Mouse (Mus musculus): ENCODE measurements around the gene Hrh1. TPM values are rescaled to one million over a fixed set of nuclear protein-coding genes. Genes with fewer than 3 reads are reported as not detected.

The Hrh1 gene
- total and polyA plus RNA-seq, 3 experiments, result not detected

GRCm38 (mm10) chr6:114367681-114368080 lies 30.1 kb upstream of the Hrh1 start:
- no peaks in the 10 kb centered on the region for H3K9me3 ChIP-seq (replicated peaks; ENCODE audit: low read length)
- in situ Hi-C loops (cut with MboI; ENCODE audit: low pct_ligation_motif_present, low pct_unique_long_range_greater_than_20kb, low sequenced_read_pairs) (no loop called here), dilution Hi-C loops (cut with MboI; ENCODE audit: extremely low pct_ligation_motif_present, extremely low pct_unique_long_range_greater_than_20kb, low sequenced_read_pairs) (no loop called here)
- H3K4me3 ChIP-seq (replicated peaks in 1 of 3; ENCODE audit: low read depth in 2 of 3, low read length in 2 of 3, poor library complexity in 1 of 3), result no peak overlapping the region
- no peak overlapping the region for H3K9ac ChIP-seq (ENCODE audit: insufficient read depth, low read depth)
- H3K36me3 ChIP-seq (replicated peaks in 1 of 2; ENCODE audit: control insufficient read depth in 1 of 2, insufficient read depth in 1 of 2, low read length in 1 of 2), result no peaks in the 10 kb centered on the region
- no peak for DNase-seq (ENCODE audit: extremely low read depth)
- no peaks in the 10 kb centered on the region for H3K79me2 ChIP-seq (replicated peaks; ENCODE audit: control insufficient read depth, extremely low read depth, insufficient read depth, poor library complexity, severe bottlenecking)
- TF ChIP-seq PAX5 (IDR thresholded peaks at IDR 0.05; ENCODE audit: low read length) (no peak), MXI1 (IDR thresholded peaks at IDR 0.05; ENCODE audit: low read depth, low read length) (no peak), ZMIZ1 (IDR thresholded peaks at IDR 0.05; ENCODE audit: low read depth, low read length) (no peak), CHD1 (IDR thresholded peaks at IDR 0.05; ENCODE audit: low read depth, low read length) (no peak), USF2 (conservative IDR thresholded peaks at IDR 0.05; ENCODE audit: low read depth, low read length) (no peak), TBP (conservative IDR thresholded peaks at IDR 0.05; ENCODE audit: low read depth, low read length) (no peak)
- peaks cover 0 to 3% of the 10 kb centered on the region in 2 experiments; a peak in 1 of 4 replicates for H3K4me1 ChIP-seq (ENCODE audit: control insufficient read depth in 1 of 2, insufficient read depth in 2 of 2)
- peaks cover 74% of the 10 kb centered on the region for H3K27me3 ChIP-seq (replicated peaks)
- no peak overlapping the region for H3K27ac ChIP-seq (ENCODE audit: insufficient read depth, low read depth)
- no peak overlapping the region for H3K4me2 ChIP-seq (ENCODE audit: insufficient read depth, low read depth, poor library complexity, severe bottlenecking)

- dilution Hi-C loops (cut with MboI; ENCODE audit: extremely low pct_ligation_motif_present, extremely low pct_unique_long_range_greater_than_20kb, low sequenced_read_pairs) (no loop called here), in situ Hi-C loops (cut with MboI; ENCODE audit: low pct_ligation_motif_present, low pct_unique_long_range_greater_than_20kb, low sequenced_read_pairs) (no loop called here)
- TF ChIP-seq SIN3A (IDR thresholded peaks at IDR 0.05; ENCODE audit: low read length) (no peak), MAFK (IDR thresholded peaks at IDR 0.05; ENCODE audit: insufficient replicate concordance, low read length) (no peak), MAX (IDR thresholded peaks at IDR 0.05; ENCODE audit: low read length) (no peak), POLR2A (IDR thresholded peaks at IDR 0.05; ENCODE audit: low read depth, low read length) (no peak)
- no peak for DNase-seq (ENCODE audit: extremely low read depth)
- H3K9me3 ChIP-seq (replicated peaks; ENCODE audit: low read length), result no peaks in the 10 kb centered on the region
- H3K4me2 ChIP-seq (ENCODE audit: insufficient read depth, low read depth, poor library complexity, severe bottlenecking), result no peak overlapping the region
- H3K9ac ChIP-seq (ENCODE audit: insufficient read depth, low read depth), result no peak overlapping the region
- H3K27ac ChIP-seq (ENCODE audit: insufficient read depth, low read depth), result no peak overlapping the region
- H3K4me3 ChIP-seq (replicated peaks in 1 of 3; ENCODE audit: low read depth in 2 of 3, low read length in 2 of 3, poor library complexity in 1 of 3), result no peak overlapping the region
- peaks cover 0 to 3% of the 10 kb centered on the region in 2 experiments; a peak in 1 of 4 replicates for H3K4me1 ChIP-seq (ENCODE audit: control insufficient read depth in 1 of 2, insufficient read depth in 2 of 2)
- no peaks in the 10 kb centered on the region for H3K36me3 ChIP-seq (replicated peaks in 1 of 2; ENCODE audit: control insufficient read depth in 1 of 2, insufficient read depth in 1 of 2, low read length in 1 of 2)
- peaks cover 75% of the 10 kb centered on the region for H3K27me3 ChIP-seq (replicated peaks)
- H3K79me2 ChIP-seq (replicated peaks; ENCODE audit: control insufficient read depth, extremely low read depth, insufficient read depth, poor library complexity, severe bottlenecking), result no peaks in the 10 kb centered on the region
Measured at GRCm38 (mm10) chr6:114368196-114368595, 29.5 kb upstream of the Hrh1 start.

- no peak overlapping the region for H3K4me3 ChIP-seq (replicated peaks in 1 of 3; ENCODE audit: low read depth in 2 of 3, low read length in 2 of 3, poor library complexity in 1 of 3)
- H3K36me3 ChIP-seq (replicated peaks in 1 of 2; ENCODE audit: control insufficient read depth in 1 of 2, insufficient read depth in 1 of 2, low read length in 1 of 2), result no peaks in the 10 kb centered on the region
- H3K4me1 ChIP-seq (ENCODE audit: control insufficient read depth in 1 of 2, insufficient read depth in 2 of 2), result peaks cover 0 to 3% of the 10 kb centered on the region in 2 experiments; a peak in 1 of 4 replicates
- H3K27ac ChIP-seq (ENCODE audit: insufficient read depth, low read depth), result no peak overlapping the region
- H3K27me3 ChIP-seq (replicated peaks), result peaks cover 75% of the 10 kb centered on the region
- H3K4me2 ChIP-seq (ENCODE audit: insufficient read depth, low read depth, poor library complexity, severe bottlenecking), result no peak overlapping the region
- in situ Hi-C loops (cut with MboI; ENCODE audit: low pct_ligation_motif_present, low pct_unique_long_range_greater_than_20kb, low sequenced_read_pairs) (no loop called here), dilution Hi-C loops (cut with MboI; ENCODE audit: extremely low pct_ligation_motif_present, extremely low pct_unique_long_range_greater_than_20kb, low sequenced_read_pairs) (no loop called here)
- no peak overlapping the region for H3K9ac ChIP-seq (ENCODE audit: insufficient read depth, low read depth)
- no peak for DNase-seq (ENCODE audit: extremely low read depth)
- H3K9me3 ChIP-seq (replicated peaks; ENCODE audit: low read length), result peaks cover 2% of the 10 kb centered on the region
- H3K79me2 ChIP-seq (replicated peaks; ENCODE audit: control insufficient read depth, extremely low read depth, insufficient read depth, poor library complexity, severe bottlenecking), result no peaks in the 10 kb centered on the region
- no peak for TF ChIP-seq POLR2AphosphoS2 (IDR thresholded peaks at IDR 0.05; ENCODE audit: low read depth, low read length)
- TF ChIP-seq ZKSCAN1 (IDR thresholded peaks at IDR 0.05; ENCODE audit: borderline replicate concordance, low read depth, low read length), result no peak
- no peak for TF ChIP-seq ZC3H11A (IDR thresholded peaks at IDR 0.05; ENCODE audit: low read depth, low read length)
- no peak for TF ChIP-seq GABPA (IDR thresholded peaks at IDR 0.05; ENCODE audit: insufficient replicate concordance, low read depth, low read length)
- no peak for TF ChIP-seq JUN (IDR thresholded peaks at IDR 0.05; ENCODE audit: insufficient read depth, low read depth, low read length)
- no peak for TF ChIP-seq MEF2A (IDR thresholded peaks at IDR 0.05; ENCODE audit: borderline replicate concordance, low read depth, low read length)
- TF ChIP-seq EP300 (IDR thresholded peaks at IDR 0.05; ENCODE audit: low read length), result no peak
- TF ChIP-seq SMC3 (IDR thresholded peaks at IDR 0.05; ENCODE audit: low read depth, low read length), result no peak
- no peak for TF ChIP-seq ZMIZ1 (IDR thresholded peaks at IDR 0.05; ENCODE audit: low read depth, low read length)
- TF ChIP-seq JUND (conservative IDR thresholded peaks at IDR 0.05; ENCODE audit: low read depth, low read length), result no peak
- no peak for TF ChIP-seq ELF1 (IDR thresholded peaks at IDR 0.05; ENCODE audit: low read depth, low read length)
- no peak for TF ChIP-seq CHD2 (IDR thresholded peaks at IDR 0.05; ENCODE audit: low read length)
- TF ChIP-seq KAT2A (IDR thresholded peaks at IDR 0.05; ENCODE audit: insufficient replicate concordance, low read length), result no peak
- no peak for TF ChIP-seq CTCF (conservative IDR thresholded peaks at IDR 0.05 in 1 of 2, IDR thresholded peaks at IDR 0.05 in 1 of 2; ENCODE audit: low read depth in 2 of 2, low read length in 2 of 2)
- no peak for TF ChIP-seq MYC (IDR thresholded peaks at IDR 0.05; ENCODE audit: low read depth, low read length)
- no peak for TF ChIP-seq MXI1 (IDR thresholded peaks at IDR 0.05; ENCODE audit: low read depth, low read length)
- TF ChIP-seq UBTF (IDR thresholded peaks at IDR 0.05; ENCODE audit: low read depth, low read length), result no peak
- TF ChIP-seq IRF4 (IDR thresholded peaks at IDR 0.05; ENCODE audit: low read depth, low read length), result no peak
- TF ChIP-seq MAFK (IDR thresholded peaks at IDR 0.05; ENCODE audit: insufficient replicate concordance, low read length), result no peak
- no peak for TF ChIP-seq MAZ (IDR thresholded peaks at IDR 0.05; ENCODE audit: low read depth, low read length)
Measured at GRCm38 (mm10) chr6:114372741-114373140, 25.0 kb upstream of the Hrh1 start.
